Mouse (Mus musculus) ovary, postnatal 14 days (tissue): ENCODE measurements at regions not wholly inside any gene's neighbourhood (a gene's known extent, or its start where the extent isn't known, plus 50 kb on each side); places are given as distances from the start of the nearest gene placed in this dataset.

Source experiments
- DNase-seq: peaks from one replicate; pipeline ENCODE4 v3.0.0; 2022; ENCODE audit warnings: low spot score

DNA sequence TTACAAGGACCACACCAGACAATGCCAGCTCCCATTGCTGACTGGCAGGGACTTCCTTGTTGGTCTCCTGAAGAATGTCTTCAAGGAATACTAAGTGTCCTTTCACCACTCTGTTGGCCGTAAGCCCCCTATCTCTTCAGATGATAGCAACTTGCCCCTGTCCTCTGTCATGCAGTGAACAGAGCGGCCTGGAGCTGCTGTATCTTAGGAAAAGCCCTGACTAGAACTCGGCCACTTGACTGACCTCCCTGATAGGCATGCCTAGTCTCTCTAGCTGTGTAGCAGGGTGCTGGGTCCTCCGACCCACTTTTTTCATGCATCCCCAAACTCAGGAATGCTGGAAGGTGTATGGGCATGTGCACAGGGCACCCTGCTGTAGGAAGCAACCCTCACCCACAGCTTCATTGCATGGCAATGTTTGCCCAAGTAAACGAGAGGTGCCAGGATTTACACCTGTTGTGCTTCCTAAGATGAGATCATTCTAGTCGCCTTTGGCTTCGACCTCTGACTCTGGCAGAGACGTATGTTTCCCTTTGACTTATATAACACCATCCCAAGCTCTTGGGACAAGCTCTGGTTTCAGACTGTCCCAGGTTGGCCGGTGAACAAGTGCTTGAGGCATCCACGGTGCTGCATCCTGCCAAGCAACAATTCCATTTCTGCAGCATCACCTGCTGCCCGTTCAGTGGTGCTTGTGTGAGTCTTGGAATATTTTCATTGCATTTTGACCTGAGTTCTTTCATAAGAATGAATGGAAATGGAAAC, 145.1 kb downstream of the Zfp36l1 start:
- no peak for DNase-seq

DNA sequence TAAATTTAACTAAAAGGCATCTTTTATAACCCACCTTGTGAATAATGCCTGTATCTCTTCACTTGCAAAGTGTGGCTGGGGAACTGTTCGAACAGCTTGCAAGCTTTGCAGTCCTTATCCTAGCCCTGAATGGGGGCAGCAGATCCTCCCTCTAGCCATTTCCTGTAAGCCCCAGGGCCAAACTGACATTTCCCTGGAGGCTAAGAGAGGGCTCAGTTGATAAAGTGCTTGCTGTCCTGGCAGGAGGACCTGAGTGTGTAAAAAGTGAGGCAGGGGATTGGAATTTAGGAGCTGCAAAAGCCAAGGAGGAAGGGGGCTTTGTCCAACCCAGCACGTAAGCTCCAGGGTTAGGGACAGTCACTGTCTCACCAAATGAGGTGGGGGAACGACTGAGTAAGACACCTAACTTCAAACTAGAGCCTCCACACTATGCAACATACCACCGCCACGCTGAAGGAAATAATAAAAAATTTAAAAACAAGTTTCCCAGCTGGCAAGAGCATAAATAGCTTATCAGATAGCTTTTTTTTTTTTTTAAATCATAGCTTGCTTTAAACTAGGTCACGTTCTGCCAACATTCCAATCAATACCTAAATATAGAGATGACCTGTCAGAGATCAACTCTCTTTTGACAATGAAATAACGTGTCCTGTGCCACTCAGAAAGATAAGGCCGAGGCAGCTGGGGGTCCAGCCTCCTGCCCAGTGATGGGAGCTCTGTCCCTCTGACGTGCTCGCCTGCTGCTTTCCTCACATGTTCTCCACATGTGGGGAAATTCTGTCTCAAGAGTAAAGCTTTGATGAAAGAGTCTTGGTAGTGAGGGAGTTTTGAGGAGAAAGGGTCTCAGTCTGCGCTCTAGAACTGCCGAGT, 146.0 kb downstream of the Zfp36l1 start:
- no peak for DNase-seq

DNA sequence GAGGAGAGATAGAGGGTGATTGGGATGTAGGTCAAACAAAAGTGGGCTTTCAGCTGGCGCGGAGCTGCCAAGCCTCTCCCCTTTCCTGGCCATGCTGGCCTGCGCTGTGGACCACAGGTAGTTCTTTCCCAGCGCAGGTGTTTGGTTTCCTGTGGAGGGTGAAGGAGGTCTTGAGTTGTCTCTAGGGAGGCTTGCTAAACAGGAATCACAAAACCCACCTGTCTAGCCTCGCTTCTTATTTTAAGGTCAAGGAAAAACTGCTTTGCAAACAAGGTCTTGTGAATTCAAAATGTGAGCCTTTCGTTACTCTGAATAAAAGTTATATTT, 146.6 kb downstream of the Zfp36l1 start:
- DNase-seq, result no peak

DNA sequence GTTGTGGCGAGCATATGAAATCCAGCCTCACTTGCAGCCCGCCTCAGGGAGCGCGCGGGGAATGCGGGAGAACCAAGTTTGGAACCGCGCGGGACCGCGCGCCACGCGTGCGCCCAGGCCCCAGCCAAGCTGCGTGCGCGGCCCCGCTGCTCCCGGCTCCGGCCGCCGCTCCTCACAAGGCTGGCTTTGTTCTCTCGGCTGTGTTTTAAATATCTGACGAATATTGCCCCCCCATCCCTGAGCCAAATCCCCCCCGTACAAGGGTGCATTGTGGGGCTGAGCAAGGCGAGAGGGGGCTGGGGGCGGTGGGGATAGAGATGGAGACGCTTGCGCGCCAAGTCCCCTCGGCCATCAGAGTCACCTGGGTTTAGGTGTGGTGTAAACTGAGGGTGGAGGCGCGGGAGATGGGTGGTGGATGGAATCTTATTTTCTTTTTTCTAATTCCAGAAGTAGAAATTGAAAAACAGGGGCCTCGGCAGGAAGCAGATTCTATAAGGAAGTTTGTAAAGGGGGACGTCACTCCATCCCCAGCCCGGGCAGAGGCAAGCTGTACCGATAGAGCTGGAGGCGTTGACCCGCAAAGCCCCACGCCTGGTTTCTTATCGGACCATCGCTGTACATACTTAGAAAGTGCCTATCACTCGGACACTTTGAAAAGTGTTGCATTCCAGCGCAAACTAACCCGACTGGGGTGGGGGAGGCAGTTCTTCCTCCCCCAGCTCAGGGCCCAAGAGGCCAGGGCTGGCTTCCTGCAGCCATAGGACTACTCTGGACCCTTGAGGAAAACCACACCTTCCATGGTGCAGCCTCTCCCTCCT, 147.1 kb downstream of the Zfp36l1 start:
- DNase-seq, result no peak

DNA sequence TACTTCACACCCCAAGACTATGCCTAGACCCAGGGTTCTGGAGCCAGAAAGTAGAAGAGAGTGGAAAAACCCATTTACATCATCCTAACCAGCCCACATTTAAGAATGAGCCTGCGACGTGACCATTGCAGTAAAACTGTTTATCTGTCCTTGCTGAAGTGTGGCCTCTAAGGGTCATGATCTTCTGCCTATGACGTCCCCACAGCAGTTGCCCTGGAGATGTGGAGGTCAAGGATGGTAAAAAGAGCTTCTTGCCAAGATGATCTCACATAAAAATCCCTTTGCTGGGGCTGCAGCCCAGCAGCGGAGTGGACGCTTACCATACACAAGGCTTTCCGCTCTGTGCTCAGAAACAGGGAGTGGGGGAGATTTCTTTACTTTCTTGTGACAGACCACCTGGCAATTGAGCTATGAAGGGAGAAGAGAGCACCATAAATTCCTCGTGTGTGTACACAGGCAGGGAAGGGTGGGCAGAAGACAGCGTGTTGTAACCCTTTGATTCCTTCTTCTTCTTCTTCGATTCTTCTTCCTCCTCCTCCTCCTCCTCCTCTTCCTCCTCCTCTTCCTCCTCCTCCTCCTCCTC, 149.3 kb downstream of the Zfp36l1 start:
- DNase-seq, result no peak

DNA sequence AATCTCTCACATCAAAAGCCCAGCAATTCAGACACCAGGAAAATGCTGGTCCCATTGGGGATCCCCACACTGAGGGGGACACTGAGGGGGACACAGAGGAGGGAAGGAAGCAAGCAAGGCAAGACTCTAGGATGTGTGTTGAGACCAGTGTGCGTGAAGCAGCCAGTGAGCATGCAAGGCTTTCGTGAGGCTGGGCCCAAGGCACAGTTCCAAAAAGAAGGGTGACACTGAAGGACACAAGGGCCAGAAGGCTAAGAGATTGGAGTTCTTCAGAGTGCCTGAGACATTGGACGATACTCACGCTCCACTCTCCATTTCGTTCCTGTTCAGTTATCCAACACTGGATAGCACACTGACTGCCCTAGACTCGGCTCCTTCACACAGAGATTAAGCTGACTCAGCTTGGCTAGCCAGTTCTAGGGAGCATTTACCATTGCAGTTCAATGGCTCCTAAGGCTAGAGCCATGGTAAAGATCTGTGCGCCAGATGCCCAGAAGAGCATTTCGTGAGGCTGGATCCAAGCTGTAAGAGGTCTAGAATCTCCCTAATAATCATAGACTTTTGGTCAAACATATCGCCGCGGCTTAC, 150.1 kb downstream of the Zfp36l1 start:
- DNase-seq, result no peak

DNA sequence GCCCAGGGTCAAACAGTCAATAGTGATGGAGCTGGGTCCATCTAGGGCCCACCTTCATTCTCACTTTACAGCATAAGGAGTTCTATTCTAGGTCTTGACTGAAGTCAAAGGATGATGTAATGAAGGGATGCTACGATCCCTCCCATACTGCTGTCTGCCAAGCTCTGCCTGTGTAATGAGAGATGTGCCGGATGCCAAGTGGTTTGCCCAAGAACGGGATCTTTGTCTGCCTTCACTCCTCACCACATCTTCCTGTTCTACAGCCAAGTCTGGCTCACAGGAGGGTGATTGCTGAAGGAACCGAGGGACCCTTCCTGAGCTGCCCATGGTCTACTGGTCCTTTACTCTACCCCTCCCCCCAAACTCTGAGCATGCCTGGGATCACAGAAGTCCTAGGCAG, 150.9 kb downstream of the Zfp36l1 start:
- DNase-seq, result no peak

DNA sequence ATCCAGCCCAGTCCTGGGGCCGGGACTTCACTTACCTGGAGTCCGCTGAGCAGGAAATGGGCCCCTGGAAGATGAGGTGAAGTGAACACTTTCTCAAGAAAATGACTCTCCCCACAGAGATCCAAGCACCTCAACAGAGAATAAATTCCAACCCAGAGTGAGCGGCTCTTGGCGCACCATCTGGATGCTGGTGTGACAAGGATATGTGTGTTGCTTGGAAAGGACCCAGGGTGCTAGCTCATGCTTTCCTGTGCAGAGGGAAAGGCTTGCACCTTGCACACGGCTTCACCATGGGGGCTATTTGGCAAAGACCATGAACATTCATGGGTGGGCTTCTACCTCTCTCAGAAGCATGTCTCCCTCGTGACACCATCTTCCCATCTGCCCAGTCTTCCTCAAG, 151.7 kb downstream of the Zfp36l1 start:
- DNase-seq, result no peak

DNA sequence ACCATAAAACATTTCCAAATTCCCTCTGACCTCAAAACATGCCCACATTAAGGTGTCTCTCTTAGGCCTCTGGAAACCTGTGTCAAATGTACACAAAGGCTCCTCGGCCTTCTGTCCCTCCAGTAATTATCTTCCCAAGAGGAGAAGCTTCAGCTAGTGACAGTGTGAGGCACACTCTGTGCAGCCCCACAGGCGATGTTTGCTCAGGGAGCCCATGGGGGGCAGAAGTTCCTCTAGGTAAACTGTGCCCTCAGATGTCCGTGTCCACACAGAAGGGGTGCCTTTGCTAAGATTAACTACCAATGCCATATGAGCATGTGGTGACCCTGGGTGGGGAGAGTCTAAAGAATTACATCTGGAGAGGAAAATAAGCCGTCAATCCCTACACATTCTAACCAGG, 152.4 kb downstream of the Zfp36l1 start:
- no peak for DNase-seq

DNA sequence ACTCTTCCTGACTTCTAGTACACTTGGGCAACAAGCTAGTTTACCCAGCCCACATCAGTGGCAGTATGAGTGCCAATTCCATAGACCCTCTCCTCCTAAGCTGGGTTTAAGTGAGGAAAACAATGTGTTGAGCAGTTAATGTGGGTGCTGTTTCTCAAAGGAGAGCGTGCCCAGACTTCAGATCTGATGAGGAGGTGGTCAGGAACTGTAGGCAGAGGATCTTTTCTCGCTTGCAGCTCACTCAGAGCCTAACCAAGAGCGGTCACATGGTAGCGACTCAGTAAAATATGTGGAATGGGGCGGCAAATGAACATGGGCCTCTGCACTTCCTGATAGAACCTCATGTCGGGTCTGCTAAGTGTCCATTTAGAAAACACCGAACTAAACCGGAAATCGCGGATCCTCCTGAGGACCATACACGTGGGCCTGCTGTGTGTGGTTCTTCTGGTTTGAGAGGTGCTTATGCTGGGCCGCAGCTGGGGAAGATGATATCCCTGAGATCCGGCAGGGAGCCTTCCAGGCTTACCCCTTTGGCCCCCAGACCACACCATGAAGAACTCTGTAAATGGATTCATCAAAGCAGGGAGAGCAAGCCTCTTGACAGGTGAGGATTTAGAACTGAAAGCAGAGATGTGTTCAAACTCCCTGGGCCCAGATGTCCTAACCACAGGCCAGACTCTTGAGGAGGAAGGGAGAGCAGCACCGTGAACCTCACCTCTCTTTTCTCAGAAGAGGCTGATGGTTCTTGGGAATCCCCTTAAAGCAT, 153.1 kb downstream of the Zfp36l1 start:
- no peak for DNase-seq

DNA sequence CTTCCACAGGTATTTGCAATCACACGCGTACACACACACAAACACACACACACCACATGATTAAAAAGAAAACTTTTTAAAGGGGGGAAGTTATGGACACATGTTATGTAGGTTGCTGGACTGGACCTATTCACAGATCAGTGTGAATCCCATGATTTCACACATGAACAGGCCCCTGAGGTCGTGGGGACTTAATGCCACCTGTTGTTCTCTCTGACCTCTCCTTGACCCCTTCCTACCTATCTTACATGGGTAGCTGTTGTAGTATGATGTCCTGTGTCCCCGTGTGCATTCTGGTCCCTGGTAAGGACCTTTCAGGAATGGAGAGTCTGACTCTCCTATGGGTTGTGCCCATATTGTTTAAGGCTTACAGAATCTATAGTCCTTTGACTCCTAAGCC, 155.6 kb downstream of the Zfp36l1 start:
- DNase-seq, result no peak

DNA sequence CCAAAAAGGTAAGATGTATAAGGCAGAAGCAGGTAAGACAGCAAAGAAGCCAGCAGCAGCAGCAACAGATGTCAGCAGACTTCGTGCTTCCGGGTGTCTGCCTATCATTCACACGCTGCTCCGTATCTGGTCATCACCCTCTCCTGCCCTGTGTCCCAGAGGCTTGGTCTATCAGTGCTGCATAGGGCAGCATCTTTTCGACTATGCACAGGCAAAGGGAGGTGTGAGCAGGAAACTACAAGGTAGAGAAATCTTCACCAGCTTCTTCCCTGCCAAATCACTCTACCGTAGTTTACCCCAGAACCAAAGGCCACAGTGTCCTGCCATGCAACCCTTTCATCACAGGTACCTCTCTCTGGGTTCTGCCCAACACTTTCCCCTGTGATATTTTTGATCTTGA, 156.5 kb downstream of the Zfp36l1 start:
- DNase-seq, result no peak

DNA sequence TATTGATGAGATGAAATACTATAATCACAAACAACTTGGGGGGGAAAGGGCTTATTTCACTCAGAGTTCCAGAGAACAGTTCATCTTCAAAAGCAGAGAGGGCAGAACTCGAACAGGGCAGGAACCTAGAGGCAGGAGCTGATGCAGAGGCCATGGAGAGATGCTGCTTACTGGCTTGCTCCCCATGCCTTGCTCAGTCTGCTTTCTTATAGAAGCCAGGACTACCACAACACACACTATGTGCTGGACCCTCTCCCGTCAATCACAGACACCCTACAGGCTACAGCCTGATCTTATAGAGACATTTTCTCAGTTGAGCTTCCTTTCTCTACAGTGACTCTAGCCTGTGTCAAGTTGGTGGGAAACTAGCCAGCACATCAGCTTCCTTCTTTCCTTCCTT, 157.3 kb downstream of the Zfp36l1 start:
- DNase-seq, result no peak

DNA sequence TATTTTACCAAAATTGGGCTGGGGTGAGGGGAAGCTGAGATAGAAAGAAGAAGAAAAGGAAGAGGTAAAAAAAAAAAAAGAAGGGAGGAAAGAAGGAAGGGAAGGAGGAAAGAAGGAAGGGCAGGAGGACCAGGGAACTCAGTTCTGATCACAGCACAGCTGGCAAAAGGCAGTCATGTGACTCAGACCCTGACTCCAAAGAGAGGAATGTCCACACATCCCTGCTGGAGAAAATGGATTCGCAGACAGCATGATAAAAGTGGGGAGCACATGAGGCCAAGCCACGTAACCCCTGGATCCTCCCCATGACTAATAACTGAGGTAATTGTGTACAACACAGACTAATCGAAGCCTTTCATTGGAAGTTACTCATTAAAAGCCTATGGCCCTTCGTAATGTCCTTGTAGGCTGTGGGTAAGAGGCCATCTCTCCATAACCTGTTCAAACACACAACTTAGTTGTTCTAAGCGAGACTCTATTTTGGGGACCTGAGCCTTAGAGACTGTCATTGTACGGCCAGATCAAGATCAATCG, 162.2 kb downstream of the Zfp36l1 start:
- DNase-seq, result no peak

DNA sequence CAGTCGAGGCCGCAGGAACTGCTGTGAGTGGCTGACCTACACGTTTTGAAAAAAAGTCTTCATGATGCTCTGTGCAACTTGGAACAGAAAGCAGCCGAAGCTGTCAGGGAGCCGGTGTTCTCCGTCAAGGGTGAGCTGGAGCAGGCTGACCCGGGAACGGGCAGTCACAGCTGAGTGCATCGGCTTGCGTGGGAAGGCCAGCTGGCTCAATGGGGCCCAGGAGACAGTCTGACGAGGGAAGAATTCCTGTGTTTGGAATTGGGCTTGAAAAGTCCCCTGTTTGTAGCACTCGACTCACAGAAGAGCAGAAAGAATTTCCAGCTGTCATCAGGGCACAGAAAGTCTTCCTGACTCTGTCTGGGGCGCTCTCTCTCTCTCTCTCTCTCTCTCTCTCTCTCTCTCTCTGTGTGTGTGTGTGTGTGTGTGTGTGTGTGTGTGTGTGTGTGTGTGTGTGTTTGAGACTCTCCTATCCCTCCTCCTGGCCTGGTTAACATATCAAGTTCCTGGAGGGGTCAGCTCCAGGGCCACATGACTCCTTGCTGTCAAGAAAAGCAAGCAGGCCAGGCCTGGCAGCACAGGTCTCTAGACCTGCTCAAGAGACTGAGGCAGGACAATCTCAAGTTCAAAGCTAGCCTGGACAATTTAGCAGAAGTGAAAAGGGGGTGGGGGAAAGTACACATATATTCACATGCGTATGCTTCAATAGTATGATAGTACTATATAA, 163.6 kb downstream of the Zfp36l1 start:
- DNase-seq, result peak; percentile 62

DNA sequence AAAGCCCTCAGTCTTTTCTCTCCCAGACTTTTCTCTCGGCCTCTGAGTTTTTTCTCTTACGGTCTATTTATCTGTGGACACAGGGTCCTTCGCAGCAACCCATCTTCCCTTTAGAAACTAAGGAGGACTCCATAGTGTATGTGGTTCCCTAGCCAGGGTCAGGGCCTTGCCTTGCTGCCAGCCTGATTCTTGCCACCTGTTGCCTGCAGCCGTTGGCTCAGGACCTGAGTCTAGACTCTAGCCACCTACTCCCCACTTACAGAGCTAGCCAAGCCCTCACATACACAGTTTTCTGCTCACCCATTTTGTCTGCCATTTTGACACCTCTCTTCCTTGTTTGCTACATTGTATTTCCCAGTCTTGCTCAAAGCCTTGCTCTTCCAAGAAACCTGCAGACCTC, 165.2 kb downstream of the Zfp36l1 start:
- DNase-seq, result no peak

DNA sequence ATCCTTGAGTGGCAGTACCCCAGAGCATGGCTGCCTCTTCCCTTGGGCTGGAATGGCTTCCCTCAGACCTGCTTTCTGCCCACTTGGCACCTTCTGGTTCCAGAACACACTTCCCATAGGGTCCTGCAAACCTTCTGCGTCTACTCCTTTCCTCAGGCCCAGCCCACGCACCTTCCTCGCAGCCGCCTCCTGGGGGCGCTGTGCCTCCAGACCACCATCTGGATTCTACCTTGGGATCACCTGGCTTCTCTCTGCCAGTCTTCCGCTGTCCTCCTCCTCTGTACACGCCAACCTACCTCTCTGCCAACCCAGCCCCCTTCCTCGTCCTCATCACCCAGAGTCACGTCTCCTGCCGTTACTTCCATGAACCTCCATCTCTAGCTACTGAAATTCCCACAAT, 166.0 kb downstream of the Zfp36l1 start:
- no peak for DNase-seq

DNA sequence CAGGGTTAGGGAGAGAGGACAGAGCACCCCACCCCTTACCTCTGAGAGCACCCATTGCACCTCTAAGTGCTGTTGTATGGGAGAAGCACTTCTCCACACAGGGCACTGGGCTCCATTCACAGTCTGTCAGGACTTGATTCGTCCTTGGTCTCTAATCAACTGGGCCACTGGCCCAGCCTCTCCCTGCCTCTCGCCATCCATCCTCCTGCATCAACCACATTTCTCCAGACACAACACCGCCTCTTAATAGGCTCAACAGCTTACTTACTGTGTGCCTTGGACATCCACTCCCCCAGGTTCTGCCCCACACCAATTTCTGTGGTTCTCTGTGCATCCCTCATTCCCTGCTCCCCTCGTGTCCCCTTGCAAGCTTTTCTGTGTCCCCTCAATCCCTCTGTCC, 166.9 kb downstream of the Zfp36l1 start:
- no peak for DNase-seq

DNA sequence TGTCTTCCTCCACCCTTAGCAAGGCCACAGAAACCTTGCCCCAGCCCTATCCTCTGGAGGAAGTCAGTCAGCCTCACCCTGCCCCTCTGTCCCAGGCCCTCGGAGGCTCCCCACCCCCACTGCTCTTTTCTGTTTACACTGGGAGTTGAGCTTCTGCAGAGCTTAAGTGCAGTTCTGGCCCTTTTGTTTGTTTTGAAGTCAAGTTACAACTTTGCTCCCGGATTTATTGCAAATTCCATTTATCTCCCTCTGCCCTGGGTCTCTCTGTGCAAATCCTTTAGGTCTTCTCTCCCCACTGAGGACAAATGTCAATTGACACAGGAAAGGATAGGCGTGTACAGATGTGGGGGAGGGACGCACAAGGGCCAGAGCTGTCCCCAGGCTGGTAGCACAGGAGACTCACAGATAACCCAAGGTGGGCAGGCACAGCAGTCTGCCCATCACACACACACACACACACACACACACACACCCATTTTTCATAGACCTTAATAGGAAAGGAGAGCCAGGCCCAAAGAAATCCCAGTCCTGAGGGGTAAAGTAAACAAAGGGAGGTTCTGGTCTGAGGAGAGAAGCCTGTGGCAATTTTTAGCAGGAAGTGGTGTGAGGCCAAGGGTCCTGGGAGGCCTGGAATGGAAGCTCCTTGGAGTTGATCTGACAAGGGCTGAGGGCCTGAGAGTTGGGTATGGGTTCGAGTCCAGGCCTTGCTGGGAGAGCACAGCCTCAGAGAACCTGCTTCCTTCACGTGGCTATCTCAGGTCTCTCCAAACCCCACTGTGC, 167.9 kb downstream of the Zfp36l1 start:
- peak; percentile 64 for DNase-seq

DNA sequence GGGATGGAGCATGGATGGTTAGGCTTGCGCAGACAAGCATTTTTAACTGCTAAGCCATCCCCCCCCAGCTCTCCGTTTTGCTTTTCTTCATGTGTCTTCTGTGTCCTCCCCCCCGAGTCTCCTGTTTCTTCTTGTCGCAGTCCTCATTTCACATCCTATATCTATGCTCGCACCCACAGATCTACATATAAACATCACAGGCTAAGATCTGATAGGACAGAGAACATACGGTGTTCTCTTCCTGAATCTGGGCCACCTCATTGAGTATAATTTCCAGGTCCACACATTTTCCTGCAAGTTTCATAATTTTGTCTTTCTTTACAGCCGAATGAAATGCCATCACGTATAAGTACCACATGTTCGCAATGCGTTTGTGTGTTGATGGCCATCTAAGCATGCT, 168.7 kb downstream of the Zfp36l1 start:
- DNase-seq, result no peak
